Mouse (Mus musculus) embryonic facial prominence, embryonic 10.5 days (tissue): Measurements from ENCODE around the gene Eif4g1. TPM values are rescaled to one million over a fixed set of nuclear protein-coding genes. Genes with fewer than 3 reads are reported as not detected.

Experiments
- DNase-seq: peaks from one replicate; pipeline ENCODE4 v3.0.0-alpha.2; 2017; ENCODE audit warnings: low spot score
- H3K27ac ChIP-seq: fragments of 300-500 bp; sonication (generic); replicated peaks from 2 replicates; pipeline ENCODE4 v1.5.1; 2016; ENCODE audit warnings: mild to moderate bottlenecking
- H3K27me3 ChIP-seq: fragments of 300-500 bp; sonication (generic); replicated peaks from 2 replicates; pipeline ENCODE4 v1.6.1; 2016; ENCODE audit warnings: low read depth, mild to moderate bottlenecking; ENCODE audit not compliant: poor library complexity, severe bottlenecking
- H3K36me3 ChIP-seq: fragments of 300-500 bp; sonication (generic); replicated peaks from 2 replicates; pipeline ENCODE4 v1.6.1; 2016; ENCODE audit warnings: mild to moderate bottlenecking, moderate library complexity
- H3K4me1 ChIP-seq: fragments of 300-500 bp; sonication (generic); 2 replicates; pipeline ENCODE4 v1.6.1; 2016
- H3K4me3 ChIP-seq: fragments of 300-500 bp; sonication (generic); 2 replicates; pipeline ENCODE4 v1.5.1; 2016; ENCODE audit warnings: mild to moderate bottlenecking, moderate library complexity
- H3K9me3 ChIP-seq: fragments of 300-500 bp; sonication (generic); 2 replicates; pipeline ENCODE4 v1.6.1; 2016; ENCODE audit warnings: mild to moderate bottlenecking
- WGBS: fragments of 180-500 bp; shearing (Covaris S2); methylation state at CpG from one replicate; pipeline ENCODE4 v1.1.7; 2016; 5-methylcytosine and 5-hydroxymethylcytosine counted together
- polyA plus RNA-seq: library from polyadenylated mRNA; unstranded; fragments of >200 nt; fragmentation: Nextera tagmentation; extraction: Ambion mirVana; gene quantifications from 2 replicates; pipeline ENCODE4 v1.2.1, GENCODE M21; 2016

Gene Eif4g1
- polyA plus RNA-seq, 1 experiment from 2014 or later, result 251 TPM

DNA sequence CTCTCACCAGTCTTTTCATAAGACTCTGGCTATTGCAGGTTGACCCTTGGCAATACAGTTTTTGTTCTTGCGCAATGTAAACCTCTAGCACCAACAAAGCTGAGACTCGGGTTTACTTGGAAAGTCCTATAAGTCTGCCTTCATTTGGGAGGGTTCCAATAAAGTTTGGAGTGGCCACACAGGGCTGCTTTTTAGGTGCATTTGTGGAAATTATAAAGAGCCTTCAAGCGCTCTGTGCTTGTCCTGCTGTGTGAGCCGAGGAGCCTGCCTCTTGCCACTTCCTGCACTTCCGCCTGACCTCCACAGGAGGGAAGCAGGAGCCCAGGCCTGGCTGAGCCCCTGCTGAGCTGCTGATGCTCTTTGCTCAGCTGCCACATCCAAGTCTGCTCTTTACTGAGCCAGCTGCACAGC lies 56.2 kb downstream of the Eif4g1 start:
- DNase-seq, result peak; percentile 80

DNA sequence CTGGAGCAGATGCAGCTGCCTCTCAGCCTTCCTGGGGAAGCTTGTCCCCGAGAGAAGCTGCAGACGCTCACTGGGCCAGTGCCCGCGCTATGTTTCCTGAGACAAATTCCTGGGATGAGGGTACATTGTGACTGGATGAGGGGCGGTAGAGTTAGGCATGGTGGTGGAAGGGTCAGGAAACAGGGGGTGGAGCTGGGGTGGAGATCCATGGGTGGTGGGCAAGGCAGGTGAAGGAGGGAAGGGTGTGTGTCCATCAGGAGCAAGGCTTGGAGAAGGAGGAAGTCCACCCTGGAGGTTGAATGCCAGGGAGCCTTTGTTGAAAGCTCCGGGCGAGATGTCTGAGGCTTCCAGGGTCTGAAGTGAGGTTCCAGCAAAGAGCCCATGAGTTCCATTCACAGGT lies 57.2 kb downstream of the Eif4g1 start:
- Histone ChIP-seq H3K27ac (no peak overlapping the region), H3K9me3 (no peaks in the 10 kb centered on the region), H3K27me3 (peaks cover 9% of the 10 kb centered on the region; the same call in 1 of the 2 replicates), H3K4me3 (no peak overlapping the region), H3K4me1 (peaks cover 20% of the 10 kb centered on the region), H3K36me3 (peaks cover 24% of the 10 kb centered on the region)
- no peak for DNase-seq
- 80% methylated on average over 7 of the region's 7 CpGs for WGBS

More for the DNA sequence above, 56.2 kb downstream of the Eif4g1 start:
- no peak overlapping the region for H3K4me3 ChIP-seq
- peaks cover 34% of the 10 kb centered on the region for H3K36me3 ChIP-seq
- WGBS, result 34% methylated on average over 5 of the region's 5 CpGs
- no peak overlapping the region for H3K27ac ChIP-seq
- H3K9me3 ChIP-seq, result no peaks in the 10 kb centered on the region
- no peaks in the 10 kb centered on the region for H3K27me3 ChIP-seq
- peaks cover 12% of the 10 kb centered on the region for H3K4me1 ChIP-seq

DNA sequence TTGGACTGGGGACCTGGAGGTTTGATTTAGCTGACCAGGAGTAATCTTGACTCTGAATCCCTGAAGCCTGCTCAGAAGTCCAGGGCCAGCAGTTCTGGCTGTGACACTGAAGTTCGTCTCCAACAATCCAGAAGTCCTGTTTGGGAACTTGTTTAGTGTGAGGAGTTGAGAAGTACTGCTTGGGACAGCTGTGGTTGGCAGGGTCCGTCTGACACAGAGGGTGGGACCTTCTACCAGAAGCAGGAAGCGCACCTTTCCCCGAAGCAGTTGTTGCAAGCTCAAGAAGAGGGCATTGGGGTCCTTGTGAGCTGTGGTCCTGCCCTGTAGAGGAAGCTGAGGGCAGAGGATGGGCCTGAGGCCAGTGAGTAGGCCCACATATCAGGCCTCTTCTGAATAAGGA lies 57.6 kb downstream of the Eif4g1 start:
- no peak overlapping the region for H3K4me3 ChIP-seq
- peaks cover 24% of the 10 kb centered on the region for H3K4me1 ChIP-seq
- H3K27me3 ChIP-seq, result peaks cover 13% of the 10 kb centered on the region
- H3K36me3 ChIP-seq, result peaks cover 20% of the 10 kb centered on the region
- no peak for DNase-seq
- no peaks in the 10 kb centered on the region for H3K9me3 ChIP-seq
- 84% methylated on average over 4 of the region's 4 CpGs for WGBS
- H3K27ac ChIP-seq, result no peak overlapping the region

DNA sequence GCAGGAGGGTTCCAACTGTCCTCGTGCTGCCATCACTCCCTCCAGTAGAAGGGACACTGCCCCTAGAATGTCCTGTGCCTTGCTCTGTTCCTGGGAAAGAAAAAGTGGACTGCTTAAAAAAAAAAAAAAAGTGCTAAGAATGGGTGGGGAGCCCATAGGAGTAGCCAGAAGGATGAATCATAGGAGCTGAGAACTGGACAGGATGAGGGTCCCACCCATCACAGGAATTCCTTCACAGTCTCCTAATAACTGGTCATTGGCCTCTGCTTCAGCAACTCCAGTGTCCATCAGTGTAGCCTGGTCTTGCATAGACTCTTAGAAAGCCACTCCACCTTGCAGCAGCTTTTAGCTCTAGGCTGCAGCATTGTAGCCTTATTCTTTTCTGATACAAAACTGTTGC lies 58.3 kb downstream of the Eif4g1 start:
- Histone ChIP-seq H3K4me1 (peaks cover 24% of the 10 kb centered on the region), H3K27me3 (peaks cover 14% of the 10 kb centered on the region), H3K36me3 (peaks cover 14% of the 10 kb centered on the region), H3K4me3 (no peak overlapping the region), H3K9me3 (no peaks in the 10 kb centered on the region), H3K27ac (no peak overlapping the region)
- no peak for DNase-seq
- WGBS, result 87% methylated on average over 1 of the region's 1 CpGs

DNA sequence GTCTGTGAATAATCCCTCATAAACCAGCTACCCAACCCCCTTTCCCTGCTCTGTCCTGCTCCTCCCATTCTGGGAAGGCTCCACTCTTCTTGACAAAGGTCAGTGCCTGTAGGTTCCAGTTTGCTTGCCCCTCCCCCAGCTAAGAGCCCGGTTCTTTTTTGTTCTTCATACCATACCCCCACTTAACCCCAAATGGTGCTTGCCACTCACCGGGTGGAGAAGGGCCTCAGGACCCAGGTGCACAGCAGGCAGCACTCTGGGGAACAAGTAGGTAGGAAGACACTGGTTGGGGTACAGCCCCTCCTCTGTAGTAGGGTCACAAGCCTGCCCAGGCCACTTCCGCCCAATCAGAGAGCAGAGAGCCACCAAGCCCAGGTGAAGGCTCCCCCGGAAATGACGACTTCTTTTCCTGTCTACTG lies 62.2 kb downstream of the Eif4g1 start:
- Histone ChIP-seq H3K4me3 (peak overlapping the region; percentile 9; the same call in 1 of the 2 replicates), H3K4me1 (peaks cover 41% of the 10 kb centered on the region), H3K36me3 (no peaks in the 10 kb centered on the region), H3K27me3 (peaks cover 48% of the 10 kb centered on the region), H3K27ac (no peak overlapping the region; the same call in 1 of the 2 replicates), H3K9me3 (no peaks in the 10 kb centered on the region)
- 35% methylated on average over 5 of the region's 5 CpGs for WGBS
- DNase-seq, result no peak

DNA sequence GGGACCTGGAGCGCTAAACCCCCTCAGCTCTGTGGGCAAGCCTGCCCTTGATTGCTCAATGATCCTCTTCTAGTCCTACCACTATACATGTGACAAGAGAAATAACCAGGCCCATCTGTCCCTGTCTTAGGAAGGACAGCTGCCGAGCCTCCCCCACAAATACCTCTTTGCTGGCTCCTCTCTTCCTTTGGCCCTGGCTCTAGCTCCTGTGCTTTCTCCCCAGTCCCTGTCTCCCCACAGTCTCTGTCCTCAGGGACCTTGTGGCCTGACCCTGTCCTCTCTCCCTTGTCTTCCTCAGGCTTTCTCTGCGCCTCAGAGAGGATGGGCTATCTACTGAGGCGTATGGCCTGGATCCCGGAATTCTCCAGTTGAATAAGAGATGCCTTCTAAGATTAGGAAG lies 63.6 kb downstream of the Eif4g1 start:
- Histone ChIP-seq H3K36me3 (no peaks in the 10 kb centered on the region), H3K9me3 (no peaks in the 10 kb centered on the region), H3K27ac (peak overlapping the region; percentile 91; the same call in 1 of the 2 replicates), H3K4me3 (peak overlapping the region; percentile 76; the same call in 1 of the 2 replicates), H3K4me1 (peaks cover 41% of the 10 kb centered on the region), H3K27me3 (peaks cover 62% of the 10 kb centered on the region)
- DNase-seq, result no peak
- 69% methylated on average over 5 of the region's 5 CpGs for WGBS

DNA sequence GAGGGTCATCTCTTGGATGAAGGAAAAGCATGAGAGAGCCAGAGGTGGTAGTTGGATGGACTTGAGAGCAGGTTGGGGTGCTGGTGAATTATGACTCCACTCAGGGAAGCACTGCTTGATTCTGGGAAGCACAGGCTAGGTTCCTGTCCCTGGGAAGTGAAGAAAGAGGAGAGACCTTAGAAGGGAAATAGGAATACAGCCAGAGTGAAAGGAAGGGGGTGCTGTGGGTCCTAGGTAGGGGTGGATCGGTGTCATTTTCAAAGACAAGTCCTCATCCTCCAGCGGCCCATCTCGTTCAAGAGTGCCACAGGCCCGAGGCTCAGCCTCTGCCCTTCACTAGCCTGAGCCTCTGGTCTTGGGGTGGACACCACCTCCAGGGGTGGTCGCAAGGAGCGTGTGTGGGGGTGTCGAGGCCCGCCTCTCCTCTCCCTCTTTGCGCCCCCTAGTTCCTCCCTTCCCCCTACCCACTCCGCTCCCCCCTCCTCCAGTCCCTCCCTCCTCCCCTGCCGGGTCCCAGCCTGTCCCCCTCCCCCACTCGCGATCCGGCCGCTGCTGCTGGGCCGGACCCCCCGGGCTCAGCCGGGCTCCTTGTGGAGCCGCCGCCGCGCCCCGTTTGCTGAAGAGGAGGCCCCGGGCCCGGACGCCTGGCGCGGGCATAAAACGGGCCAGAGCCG lies 64.3 kb downstream of the Eif4g1 start:
- peaks cover 69% of the 10 kb centered on the region for H3K27me3 ChIP-seq
- under 1% methylated on average over 30 of the region's 30 CpGs for WGBS

DNA sequence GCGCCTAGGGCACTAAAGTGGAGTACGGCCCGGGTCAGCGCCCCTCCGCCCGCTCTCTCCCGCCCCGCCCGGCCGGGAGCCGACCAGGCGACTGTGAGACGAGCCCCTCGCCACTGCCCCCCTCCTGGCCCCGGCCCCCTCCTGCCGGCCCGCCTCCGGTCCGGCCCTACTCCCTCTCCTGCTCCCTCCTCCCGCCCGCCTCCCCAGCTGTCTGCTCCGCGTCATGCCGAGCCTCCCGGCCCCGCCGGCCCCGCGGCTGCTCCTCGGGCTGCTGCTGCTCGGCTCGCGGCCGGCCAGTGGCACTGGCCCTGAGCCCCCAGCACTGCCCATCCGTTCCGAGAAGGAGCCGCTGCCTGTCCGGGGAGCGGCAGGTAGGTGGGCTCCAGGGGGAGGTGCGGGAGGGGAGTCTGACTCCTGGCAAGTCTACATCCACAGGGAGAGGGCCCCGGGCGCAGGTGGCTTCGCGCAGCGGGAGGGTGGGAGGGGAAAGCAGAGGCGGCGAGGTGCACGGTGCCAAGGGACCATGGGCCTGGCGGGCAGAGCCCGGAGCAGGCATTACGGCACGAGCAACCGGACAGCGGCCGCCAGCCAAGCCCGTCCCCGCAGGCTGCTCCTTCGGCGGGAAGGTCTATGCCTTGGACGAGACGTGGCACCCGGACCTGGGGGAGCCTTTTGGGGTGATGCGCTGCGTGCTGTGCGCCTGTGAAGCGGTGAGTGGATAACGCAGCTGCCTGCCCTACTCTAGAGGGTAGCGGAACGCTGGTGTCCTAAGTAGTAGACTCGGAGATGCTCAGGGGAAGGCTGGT lies 65.0 kb downstream of the Eif4g1 start, which contains the start of gene Chrd:
Chrd (plus strand) TSS at position 203 of the 806 bp plus-strand sequence.
- peaks cover 74% of the 10 kb centered on the region for H3K27me3 ChIP-seq
- H3K4me3 ChIP-seq, result peak within 1 kb of the TSS; percentile 76
- peak within 1 kb of the TSS; percentile 91 for H3K27ac ChIP-seq
- DNase-seq, result peak; percentile 86
- no peaks in the 10 kb centered on the region for H3K9me3 ChIP-seq
- WGBS, result under 1% methylated on average over 69 of the region's 70 CpGs
- peaks cover 41% of the 10 kb centered on the region for H3K4me1 ChIP-seq
- H3K36me3 ChIP-seq, result no peaks in the 10 kb centered on the region

More for the DNA sequence above, 64.3 kb downstream of the Eif4g1 start:
- no peaks in the 10 kb centered on the region for H3K9me3 ChIP-seq
- peak overlapping the region; percentile 76 for H3K4me3 ChIP-seq
- H3K36me3 ChIP-seq, result no peaks in the 10 kb centered on the region
- peak overlapping the region; percentile 91 for H3K27ac ChIP-seq
- H3K4me1 ChIP-seq, result peaks cover 41% of the 10 kb centered on the region
- DNase-seq, result peak; percentile 76

DNA sequence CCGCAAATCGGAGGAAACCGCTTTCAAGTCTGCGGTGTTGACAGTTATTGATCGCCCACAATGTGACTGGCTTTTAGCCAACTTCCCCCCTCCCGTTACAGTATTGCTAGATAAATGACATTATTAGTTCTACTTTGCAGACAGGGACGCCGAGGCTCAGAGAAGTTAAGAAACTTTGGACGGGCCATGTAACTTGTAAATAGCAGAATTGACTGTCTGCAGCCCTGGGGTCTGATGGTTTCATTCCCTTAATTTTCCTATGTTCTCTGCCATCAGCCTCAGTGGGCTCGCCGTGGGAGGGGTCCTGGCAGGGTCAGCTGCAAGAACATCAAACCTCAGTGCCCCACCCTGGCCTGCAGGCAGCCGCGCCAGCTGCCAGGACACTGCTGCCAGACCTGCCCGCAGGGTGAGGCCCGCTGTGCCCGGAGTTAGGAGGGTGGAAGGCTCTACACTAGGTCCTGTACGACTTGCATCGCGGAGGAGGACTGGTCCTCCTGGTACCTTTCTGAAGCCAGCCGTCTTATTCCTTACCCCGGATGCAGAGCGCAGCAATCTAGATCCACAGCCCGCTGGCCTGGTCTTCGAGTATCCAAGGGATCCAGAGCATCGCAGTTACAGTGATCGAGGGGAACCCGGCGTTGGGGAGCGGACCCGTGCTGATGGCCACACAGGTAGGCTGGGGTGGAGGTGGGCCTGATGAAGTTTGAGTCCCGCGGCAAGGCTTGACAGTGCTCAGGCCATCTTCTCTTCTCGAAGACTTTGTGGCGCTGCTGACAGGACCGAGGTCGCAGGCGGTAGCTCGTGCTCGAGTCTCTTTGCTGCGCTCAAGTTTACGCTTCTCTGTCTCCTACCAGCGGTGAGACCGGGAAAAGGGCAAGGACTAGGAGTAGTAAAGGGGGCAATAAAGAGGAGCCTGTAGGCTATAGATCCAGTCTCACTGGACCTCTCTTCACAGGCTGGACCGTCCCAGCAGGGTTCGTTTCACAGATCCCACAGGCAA lies 65.9 kb downstream of the Eif4g1 start, which contains the start of gene Thpo:
Thpo (minus strand) TSS at position 781 of the 1,000 bp plus-strand sequence.
- peak within 1 kb of the TSS; percentile 91 for H3K27ac ChIP-seq

DNA sequence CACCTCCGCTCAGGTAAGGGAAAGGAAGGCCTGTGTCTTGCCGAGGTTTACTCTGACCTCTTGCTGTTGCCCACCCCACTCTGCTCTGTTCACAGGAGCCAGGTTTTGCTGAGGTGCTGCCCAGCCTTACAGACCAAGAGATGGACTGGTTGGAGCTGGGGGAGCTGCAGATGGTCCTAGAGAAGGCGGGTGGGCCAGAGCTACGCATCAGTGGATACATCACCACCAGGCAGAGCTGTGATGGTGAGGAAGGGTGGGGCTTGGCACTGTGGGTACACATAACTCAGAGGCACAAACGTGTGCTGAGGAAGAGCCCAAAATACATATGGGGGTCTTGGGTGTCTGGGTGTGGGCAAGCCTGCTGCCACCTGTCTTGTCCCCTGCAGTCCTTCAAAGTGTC lies 67.5 kb downstream of the Eif4g1 start:
- Histone ChIP-seq H3K4me1 (peaks cover 29% of the 10 kb centered on the region), H3K36me3 (no peaks in the 10 kb centered on the region), H3K9me3 (no peaks in the 10 kb centered on the region), H3K27me3 (peaks cover 68% of the 10 kb centered on the region), H3K27ac (no peak overlapping the region), H3K4me3 (no peak overlapping the region)
- WGBS, result 80% methylated on average over 5 of the region's 5 CpGs
- DNase-seq, result no peak

More for the DNA sequence above, 65.9 kb downstream of the Eif4g1 start, which contains the start of gene Thpo:
- DNase-seq, result peak; percentile 44
- Histone ChIP-seq H3K36me3 (no peaks in the 10 kb centered on the region), H3K9me3 (no peaks in the 10 kb centered on the region), H3K4me3 (peak within 1 kb of the TSS; percentile 76), H3K4me1 (peaks cover 41% of the 10 kb centered on the region), H3K27me3 (peaks cover 80% of the 10 kb centered on the region)
- 2% methylated on average over 45 of the region's 45 CpGs for WGBS

DNA sequence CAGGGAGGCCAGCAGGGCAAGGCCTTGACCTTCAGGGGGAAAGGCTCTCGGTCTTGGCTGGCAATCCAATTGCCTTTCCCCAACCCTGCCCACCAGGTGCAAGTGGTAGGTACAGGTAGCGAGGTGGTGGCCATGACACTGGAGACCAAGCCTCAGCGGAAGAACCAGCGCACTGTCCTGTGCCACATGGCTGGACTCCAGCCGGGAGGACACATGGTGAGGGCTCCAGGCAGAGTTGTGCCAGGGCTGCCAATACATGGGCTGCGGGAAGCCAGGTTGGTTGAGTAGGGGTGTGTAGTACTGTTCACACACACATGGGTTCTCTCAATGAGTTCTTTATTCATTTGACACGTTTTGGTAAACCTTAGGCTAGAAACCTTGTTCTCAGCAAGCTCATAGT lies 68.1 kb downstream of the Eif4g1 start:
- 87% methylated on average over 7 of the region's 7 CpGs for WGBS
- peaks cover 67% of the 10 kb centered on the region for H3K27me3 ChIP-seq
- H3K36me3 ChIP-seq, result no peaks in the 10 kb centered on the region
- no peak overlapping the region for H3K27ac ChIP-seq
- H3K4me3 ChIP-seq, result no peak overlapping the region
- H3K4me1 ChIP-seq, result peaks cover 29% of the 10 kb centered on the region
- DNase-seq, result no peak
- H3K9me3 ChIP-seq, result no peaks in the 10 kb centered on the region

DNA sequence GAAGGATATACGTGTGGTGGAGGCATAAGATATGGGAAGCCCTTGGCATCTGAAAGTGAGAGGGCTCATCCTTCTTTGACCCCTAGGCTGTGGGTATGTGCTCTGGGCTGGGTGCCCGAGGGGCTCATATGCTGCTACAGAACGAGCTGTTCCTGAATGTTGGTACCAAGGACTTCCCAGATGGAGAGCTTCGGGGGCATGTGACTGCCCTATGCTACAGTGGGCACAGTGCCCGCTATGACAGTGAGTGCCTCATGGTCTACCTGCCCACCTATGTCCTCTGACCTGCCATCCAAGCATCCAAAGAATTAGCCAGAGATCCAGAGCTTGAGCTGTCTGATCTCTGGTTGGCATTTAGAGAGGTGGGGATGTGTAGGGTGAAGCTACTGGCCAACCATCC lies 68.7 kb downstream of the Eif4g1 start:
- DNase-seq, result no peak
- Histone ChIP-seq H3K4me3 (no peak overlapping the region), H3K36me3 (no peaks in the 10 kb centered on the region), H3K4me1 (peaks cover 26% of the 10 kb centered on the region), H3K27me3 (peaks cover 62% of the 10 kb centered on the region), H3K9me3 (no peaks in the 10 kb centered on the region), H3K27ac (no peak overlapping the region)
- 81% methylated on average over 5 of the region's 5 CpGs for WGBS
